Mouse (Mus musculus) kidney, adult 2 months (tissue): ENCODE data around the gene Zfp740.

Experiments
- CTCF ChIP-seq: fragments of 200-500 bp; conservative IDR thresholded peaks from 2 replicates; pipeline ENCODE4 v1.5.1; 2011; ENCODE audit warnings: low read depth, mild to moderate bottlenecking, control low read depth, low read length, moderate library complexity, mixed read lengths; ENCODE audit not compliant: insufficient read depth, insufficient read length
- POLR2A ChIP-seq: fragments of 200-500 bp; IDR thresholded peaks from one replicate; pipeline ENCODE4 v1.6.1; 2011; ENCODE audit warnings: low read depth, low read length, control low read depth

DNA sequence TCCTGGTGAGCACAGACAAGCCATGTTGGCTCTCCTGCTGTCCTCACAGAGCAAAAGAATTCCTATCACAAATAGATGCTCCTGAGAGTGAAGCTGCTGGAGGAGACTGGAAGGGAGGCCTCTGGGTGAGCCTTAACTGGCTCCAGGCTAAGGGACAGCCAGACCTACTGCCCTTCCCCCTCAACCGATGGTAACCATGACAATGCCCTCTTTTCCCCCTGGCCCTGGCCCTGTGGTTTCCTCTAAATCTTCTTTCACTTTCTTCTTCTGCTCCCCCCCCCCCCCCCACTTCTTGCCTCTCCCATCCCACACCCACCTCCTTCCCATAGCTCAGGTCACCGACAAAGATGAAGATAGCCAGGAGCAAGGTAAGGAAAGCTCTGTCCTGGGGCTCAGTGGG lies 30.8 kb downstream of the Zfp740 start:
- no peak for TF ChIP-seq CTCF
- no peak for TF ChIP-seq POLR2A
